Mouse (Mus musculus): Measurements from ENCODE around the gene Vav3. TPM values are rescaled to one million over a fixed set of nuclear protein-coding genes. Genes with fewer than 3 reads are reported as not detected.

Gene Vav3
- polyA plus RNA-seq, 1 experiment from 2014 or later = 2.9 TPM

- no peaks in the 10 kb centered on the region for H3K36me3 ChIP-seq (ENCODE audit: control insufficient read depth, insufficient read depth)
- no peak overlapping the region for H3K4me2 ChIP-seq (ENCODE audit: low read depth, low read length)
- H3K4me1 ChIP-seq (ENCODE audit: control insufficient read depth, low read depth, low read length) = no peaks in the 10 kb centered on the region
- no peaks in the 10 kb centered on the region for H3K9me3 ChIP-seq (replicated peaks; ENCODE audit: control insufficient read depth, low read length)
- H3K27me3 ChIP-seq (ENCODE audit: control insufficient read depth, insufficient read depth, low read depth, low read length) = no peaks in the 10 kb centered on the region
- H3K9ac ChIP-seq (ENCODE audit: low read depth, low read length) = no peak overlapping the region
- ATAC-seq (ENCODE audit: low read depth) = no peak
- H3K27ac ChIP-seq (ENCODE audit: low read length) = no peak overlapping the region
- no peak overlapping the region for H3K4me3 ChIP-seq (ENCODE audit: low read depth, low read length)
- WGBS (ENCODE audit: insufficient replicate concordance) = 10% methylated on average over 2 of the region's 2 CpGs
Observed at GRCm38 (mm10) chr3:109491568-109491967, 151.1 kb downstream of the Vav3 start.

DNA sequence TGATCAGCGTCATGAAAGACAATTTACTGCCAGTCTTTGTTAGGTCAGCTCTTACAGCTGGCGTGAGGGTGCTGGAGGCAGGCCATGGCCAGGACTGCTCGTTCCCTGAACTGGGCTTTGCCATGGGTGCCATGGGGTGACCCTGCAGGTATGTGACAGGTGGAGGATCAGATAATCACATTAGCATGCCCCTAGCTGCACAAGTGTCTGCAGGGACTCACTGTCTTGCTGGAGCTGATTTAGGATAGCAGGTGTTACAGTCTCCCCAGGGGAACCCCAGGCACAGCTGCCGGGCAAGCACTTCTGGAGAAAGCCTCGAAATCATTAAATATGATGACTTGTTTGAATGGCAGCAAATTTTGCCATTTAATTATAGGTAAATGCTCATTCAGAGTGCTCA lies 156.0 kb downstream of the Vav3 start:
- no peaks in the 10 kb centered on the region for H3K27me3 ChIP-seq (ENCODE audit: control insufficient read depth, insufficient read depth, low read depth, low read length)
- no peak overlapping the region for H3K27ac ChIP-seq (ENCODE audit: low read length)
- H3K4me2 ChIP-seq (ENCODE audit: low read depth, low read length) = no peak overlapping the region
- no peaks in the 10 kb centered on the region for H3K36me3 ChIP-seq (ENCODE audit: control insufficient read depth, insufficient read depth)
- H3K9me3 ChIP-seq (replicated peaks; ENCODE audit: control insufficient read depth, low read length) = no peaks in the 10 kb centered on the region
- WGBS (ENCODE audit: insufficient replicate concordance) = 63% methylated on average over 5 of the region's 5 CpGs
- no peak for ATAC-seq (ENCODE audit: low read depth)
- H3K4me3 ChIP-seq (ENCODE audit: low read depth, low read length) = no peak overlapping the region
- no peaks in the 10 kb centered on the region for H3K4me1 ChIP-seq (ENCODE audit: control insufficient read depth, low read depth, low read length)
- H3K9ac ChIP-seq (ENCODE audit: low read depth, low read length) = no peak overlapping the region

GRCm38 (mm10) chr3:109497074-109497473 lies 156.6 kb downstream of the Vav3 start:
- Histone ChIP-seq H3K9ac (ENCODE audit: low read depth, low read length) (no peak overlapping the region), H3K27me3 (ENCODE audit: control insufficient read depth, insufficient read depth, low read depth, low read length) (no peaks in the 10 kb centered on the region), H3K9me3 (replicated peaks; ENCODE audit: control insufficient read depth, low read length) (no peaks in the 10 kb centered on the region), H3K36me3 (ENCODE audit: control insufficient read depth, insufficient read depth) (no peaks in the 10 kb centered on the region), H3K4me2 (ENCODE audit: low read depth, low read length) (no peak overlapping the region), H3K4me3 (ENCODE audit: low read depth, low read length) (no peak overlapping the region), H3K27ac (ENCODE audit: low read length) (no peak overlapping the region), H3K4me1 (ENCODE audit: control insufficient read depth, low read depth, low read length) (no peaks in the 10 kb centered on the region)
- no peak for ATAC-seq (ENCODE audit: low read depth)
- WGBS (ENCODE audit: insufficient replicate concordance) = 57% methylated on average over 4 of the region's 4 CpGs

- Histone ChIP-seq H3K36me3 (ENCODE audit: control insufficient read depth, insufficient read depth) (no peaks in the 10 kb centered on the region), H3K4me3 (ENCODE audit: low read depth, low read length) (no peak overlapping the region), H3K27ac (ENCODE audit: low read length) (no peak overlapping the region), H3K4me1 (ENCODE audit: control insufficient read depth, low read depth, low read length) (no peaks in the 10 kb centered on the region), H3K4me2 (ENCODE audit: low read depth, low read length) (no peak overlapping the region), H3K9me3 (replicated peaks; ENCODE audit: control insufficient read depth, low read length) (no peaks in the 10 kb centered on the region), H3K9ac (ENCODE audit: low read depth, low read length) (no peak overlapping the region), H3K27me3 (ENCODE audit: control insufficient read depth, insufficient read depth, low read depth, low read length) (no peaks in the 10 kb centered on the region)
- no peak for ATAC-seq (ENCODE audit: low read depth)
- WGBS (ENCODE audit: insufficient replicate concordance) = 41% methylated on average over 1 of the region's 1 CpGs
Observed at GRCm38 (mm10) chr3:109499861-109500456, 159.5 kb downstream of the Vav3 start.

DNA sequence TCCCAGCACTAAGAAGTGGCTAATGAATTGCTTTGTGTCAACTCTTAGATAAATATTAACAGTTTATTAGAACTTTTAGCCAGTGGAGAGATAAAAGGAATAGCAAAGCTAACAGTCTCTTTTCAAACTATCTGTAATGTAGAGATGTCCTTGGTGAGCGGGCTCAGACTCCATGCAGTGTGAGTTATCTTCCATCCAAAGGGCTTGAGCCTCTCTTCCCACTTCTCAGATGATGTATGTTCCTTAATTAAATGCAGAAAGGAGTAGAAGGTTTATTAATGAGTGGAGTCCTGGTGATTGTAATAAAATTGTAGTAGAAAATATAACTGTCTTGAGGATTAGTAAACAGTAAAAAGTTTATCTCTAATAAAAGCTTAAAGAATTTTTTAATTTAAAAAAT lies 169.3 kb downstream of the Vav3 start:
- no peaks in the 10 kb centered on the region for H3K27me3 ChIP-seq (ENCODE audit: control insufficient read depth, insufficient read depth, low read depth, low read length)
- H3K4me3 ChIP-seq (ENCODE audit: low read depth, low read length) = no peak overlapping the region
- 55% methylated on average over 1 of the region's 1 CpGs for WGBS (ENCODE audit: insufficient replicate concordance)

GRCm38 (mm10) chr3:109511849-109512248 lies 171.4 kb downstream of the Vav3 start:
- 46% methylated on average over 1 of the region's 1 CpGs for WGBS (ENCODE audit: insufficient replicate concordance)

More for the DNA sequence above, 169.3 kb downstream of the Vav3 start:
- Histone ChIP-seq H3K9me3 (replicated peaks; ENCODE audit: control insufficient read depth, low read length) (no peaks in the 10 kb centered on the region), H3K27ac (ENCODE audit: low read length) (no peak overlapping the region), H3K4me1 (ENCODE audit: control insufficient read depth, low read depth, low read length) (no peaks in the 10 kb centered on the region), H3K36me3 (ENCODE audit: control insufficient read depth, insufficient read depth) (no peaks in the 10 kb centered on the region), H3K9ac (ENCODE audit: low read depth, low read length) (no peak overlapping the region), H3K4me2 (ENCODE audit: low read depth, low read length) (no peak overlapping the region)
- ATAC-seq (ENCODE audit: low read depth) = no peak

DNA sequence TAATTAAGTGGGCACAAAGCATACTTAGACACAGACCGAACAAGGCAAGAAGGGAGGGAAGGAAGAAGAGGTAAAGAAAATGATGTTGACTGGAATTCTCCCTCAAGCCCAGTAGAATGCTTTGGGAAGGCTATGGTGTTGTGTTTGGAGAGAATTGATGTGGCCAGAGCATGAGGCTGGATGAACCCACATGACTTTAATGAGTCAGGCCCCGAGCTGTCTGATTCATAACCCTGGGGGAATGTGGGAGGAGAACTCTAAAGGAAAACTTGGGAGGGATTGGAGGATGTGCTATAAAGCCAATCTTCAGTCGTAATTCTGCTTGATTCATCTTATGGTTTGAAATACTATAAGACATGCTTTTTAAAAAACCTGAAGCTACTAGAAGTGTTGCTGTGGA lies 175.0 kb downstream of the Vav3 start:
- H3K4me3 ChIP-seq (ENCODE audit: low read depth, low read length) = no peak overlapping the region
- H3K4me2 ChIP-seq (ENCODE audit: low read depth, low read length) = no peak overlapping the region
- H3K27me3 ChIP-seq (ENCODE audit: control insufficient read depth, insufficient read depth, low read depth, low read length) = no peaks in the 10 kb centered on the region
- H3K27ac ChIP-seq (ENCODE audit: low read length) = no peak overlapping the region
- 64% methylated on average over 3 of the region's 3 CpGs for WGBS (ENCODE audit: insufficient replicate concordance)
- H3K4me1 ChIP-seq (ENCODE audit: control insufficient read depth, low read depth, low read length) = no peaks in the 10 kb centered on the region
- no peaks in the 10 kb centered on the region for H3K36me3 ChIP-seq (ENCODE audit: control insufficient read depth, insufficient read depth)
- no peak for ATAC-seq (ENCODE audit: low read depth)
- H3K9ac ChIP-seq (ENCODE audit: low read depth, low read length) = no peak overlapping the region
- H3K9me3 ChIP-seq (replicated peaks; ENCODE audit: control insufficient read depth, low read length) = no peaks in the 10 kb centered on the region

More at GRCm38 (mm10) chr3:109511849-109512248, 171.4 kb downstream of the Vav3 start:
- Histone ChIP-seq H3K4me1 (ENCODE audit: control insufficient read depth, low read depth, low read length) (no peaks in the 10 kb centered on the region), H3K4me3 (ENCODE audit: low read depth, low read length) (no peak overlapping the region), H3K27me3 (ENCODE audit: control insufficient read depth, insufficient read depth, low read depth, low read length) (no peaks in the 10 kb centered on the region), H3K4me2 (ENCODE audit: low read depth, low read length) (no peak overlapping the region), H3K27ac (ENCODE audit: low read length) (no peak overlapping the region), H3K9ac (ENCODE audit: low read depth, low read length) (no peak overlapping the region), H3K9me3 (replicated peaks; ENCODE audit: control insufficient read depth, low read length) (no peaks in the 10 kb centered on the region), H3K36me3 (ENCODE audit: control insufficient read depth, insufficient read depth) (no peaks in the 10 kb centered on the region)
- no peak for ATAC-seq (ENCODE audit: low read depth)

GRCm38 (mm10) chr3:109516372-109516771 lies 175.9 kb downstream of the Vav3 start:
- Histone ChIP-seq H3K4me1 (ENCODE audit: control insufficient read depth, low read depth, low read length) (no peaks in the 10 kb centered on the region), H3K4me2 (ENCODE audit: low read depth, low read length) (no peak overlapping the region)
- ATAC-seq (ENCODE audit: low read depth) = no peak

DNA sequence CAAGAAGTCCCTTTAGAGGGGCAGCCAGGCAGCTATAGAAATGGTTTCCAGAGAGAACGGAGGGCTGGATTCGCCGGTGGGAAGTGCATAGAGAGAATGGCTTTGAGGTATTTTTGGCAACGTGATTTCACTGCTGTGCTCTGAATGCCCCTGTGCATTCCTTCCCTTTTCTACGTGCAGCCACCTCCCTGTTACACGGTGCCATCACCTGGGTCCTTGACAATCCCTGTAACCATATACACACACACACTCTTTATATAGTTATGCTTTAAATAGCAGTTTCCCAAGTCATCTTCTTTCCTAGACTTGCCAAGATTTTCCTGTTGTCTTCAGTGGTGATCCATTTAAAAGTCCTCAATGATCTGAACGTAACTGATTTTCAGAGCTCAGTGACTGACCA lies 181.7 kb downstream of the Vav3 start:
- Histone ChIP-seq H3K9ac (ENCODE audit: low read depth, low read length) (no peak overlapping the region), H3K4me3 (ENCODE audit: low read depth, low read length) (no peak overlapping the region), H3K27ac (ENCODE audit: low read length) (no peak overlapping the region), H3K4me2 (ENCODE audit: low read depth, low read length) (no peak overlapping the region), H3K4me1 (ENCODE audit: control insufficient read depth, low read depth, low read length) (no peaks in the 10 kb centered on the region), H3K36me3 (ENCODE audit: control insufficient read depth, insufficient read depth) (no peaks in the 10 kb centered on the region), H3K9me3 (replicated peaks; ENCODE audit: control insufficient read depth, low read length) (no peaks in the 10 kb centered on the region), H3K27me3 (ENCODE audit: control insufficient read depth, insufficient read depth, low read depth, low read length) (no peaks in the 10 kb centered on the region)
- WGBS (ENCODE audit: insufficient replicate concordance) = 69% methylated on average over 7 of the region's 7 CpGs
- ATAC-seq (ENCODE audit: low read depth) = no peak

More at GRCm38 (mm10) chr3:109516372-109516771, 175.9 kb downstream of the Vav3 start:
- Histone ChIP-seq H3K9me3 (replicated peaks; ENCODE audit: control insufficient read depth, low read length) (no peaks in the 10 kb centered on the region), H3K4me3 (ENCODE audit: low read depth, low read length) (no peak overlapping the region), H3K27me3 (ENCODE audit: control insufficient read depth, insufficient read depth, low read depth, low read length) (no peaks in the 10 kb centered on the region), H3K9ac (ENCODE audit: low read depth, low read length) (no peak overlapping the region), H3K27ac (ENCODE audit: low read length) (no peak overlapping the region), H3K36me3 (ENCODE audit: control insufficient read depth, insufficient read depth) (no peaks in the 10 kb centered on the region)
- whole genome bisulfite sequencing (ENCODE audit: insufficient replicate concordance) = 75% methylated on average over 10 of the region's 10 CpGs

All from liver, embryonic 16.5 days (tissue).